Mouse (Mus musculus) C2C12 (cell line): ENCODE measurements at regions not wholly inside any gene's neighbourhood (a gene's known extent, or its start where the extent isn't known, plus 50 kb on each side); places are given as distances from the start of the nearest gene placed in this dataset.

Experiments used
- H3K27me3 ChIP-seq: one replicate; pipeline ENCODE4 v1.6.1; 2011; ENCODE audit not compliant: control insufficient read depth, insufficient read depth, insufficient read length
- H3K36me3 ChIP-seq: one replicate; pipeline ENCODE4 v1.6.1; 2011; ENCODE audit not compliant: control insufficient read depth, insufficient read depth
- H3K4me3 ChIP-seq: one replicate; pipeline ENCODE4 v1.5.1; 2011; ENCODE audit warnings: mild to moderate bottlenecking, control low read depth; ENCODE audit not compliant: poor library complexity, insufficient read depth, severe bottlenecking
- H3K79me2 ChIP-seq: one replicate; pipeline ENCODE4 v1.6.1; 2011; ENCODE audit not compliant: control insufficient read depth, insufficient read depth
- H3K79me3 ChIP-seq: one replicate; pipeline ENCODE4 v1.6.1; 2011; ENCODE audit warnings: low read depth, control low read depth
- H3ac ChIP-seq: one replicate; pipeline ENCODE3; 2011; ENCODE audit warnings: low read depth; ENCODE audit not compliant: control insufficient read depth, insufficient read length
- CEBPB ChIP-seq: IDR thresholded peaks from one replicate; pipeline ENCODE4 v1.6.1; 2011; ENCODE audit warnings: low read depth, mild to moderate bottlenecking, control low read depth, moderate library complexity
- CTCF ChIP-seq: IDR thresholded peaks from one replicate; pipeline ENCODE4 v1.5.1; 2011; ENCODE audit not compliant: control insufficient read depth, insufficient read depth, insufficient read length
- FOSL1 ChIP-seq: IDR thresholded peaks from one replicate; pipeline ENCODE4 v1.8.0; 2011; ENCODE audit warnings: mild to moderate bottlenecking, low read length; ENCODE audit not compliant: poor library complexity, insufficient read depth, severe bottlenecking
- MAX ChIP-seq: IDR thresholded peaks from one replicate; pipeline ENCODE4 v1.6.1; 2011; ENCODE audit warnings: mild to moderate bottlenecking, control low read depth
- MYOD1 ChIP-seq: IDR thresholded peaks from one replicate; pipeline ENCODE4 v1.6.1; 2011; ENCODE audit warnings: low read depth; ENCODE audit not compliant: control insufficient read depth, insufficient read length
- MYOG ChIP-seq: IDR thresholded peaks from one replicate; pipeline ENCODE4 v1.6.1; 2011; ENCODE audit not compliant: control insufficient read depth, insufficient read length; ENCODE audit errors: extremely low read depth
- USF1 ChIP-seq: IDR thresholded peaks from one replicate; pipeline ENCODE4 v1.6.1; 2011; ENCODE audit warnings: low read depth, mild to moderate bottlenecking, control low read depth, moderate library complexity

- Histone ChIP-seq H3ac (no peak overlapping the region), H3K27me3 (peaks cover 71% of the 10 kb centered on the region)
- no peak for TF ChIP-seq FOSL1
Observed at GRCm38 (mm10) chr19:44651605-44652004, 89.0 kb downstream of the Hif1an start.

GRCm38 (mm10) chr19:44655719-44656118 lies 93.1 kb downstream of the Hif1an start:
- Histone ChIP-seq H3K79me3 (no peaks in the 10 kb centered on the region), H3K79me2 (no peaks in the 10 kb centered on the region), H3K4me3 (no peak overlapping the region), H3ac (no peak overlapping the region), H3K27me3 (peaks cover 59% of the 10 kb centered on the region), H3K36me3 (no peaks in the 10 kb centered on the region)
- no peak for TF ChIP-seq CEBPB
- TF ChIP-seq CTCF, result no peak
- no peak for TF ChIP-seq MAX
- no peak for TF ChIP-seq FOSL1
- no peak for TF ChIP-seq MYOD1
- no peak for TF ChIP-seq MYOG
- TF ChIP-seq USF1, result no peak

More at GRCm38 (mm10) chr19:44651605-44652004, 89.0 kb downstream of the Hif1an start:
- H3K79me2 ChIP-seq, result no peaks in the 10 kb centered on the region
- no peak overlapping the region for H3K4me3 ChIP-seq
- H3K36me3 ChIP-seq, result no peaks in the 10 kb centered on the region
- no peaks in the 10 kb centered on the region for H3K79me3 ChIP-seq

GRCm38 (mm10) chr19:44659316-44659715 lies 96.5 kb upstream of the Pax2 start:
- H3K36me3 ChIP-seq, result no peaks in the 10 kb centered on the region
- H3K4me3 ChIP-seq, result no peak overlapping the region
- TF ChIP-seq CEBPB (no peak), MYOD1 (no peak), USF1 (no peak), CTCF (no peak), MYOG (no peak), MAX (no peak), FOSL1 (no peak)
- no peaks in the 10 kb centered on the region for H3K79me2 ChIP-seq
- no peaks in the 10 kb centered on the region for H3K79me3 ChIP-seq
- H3ac ChIP-seq, result no peak overlapping the region
- peaks cover 64% of the 10 kb centered on the region for H3K27me3 ChIP-seq

GRCm38 (mm10) chr19:44669535-44669958 lies 86.3 kb upstream of the Pax2 start:
- no peak overlapping the region for H3K4me3 ChIP-seq
- no peaks in the 10 kb centered on the region for H3K36me3 ChIP-seq
- H3ac ChIP-seq, result no peak overlapping the region
- TF ChIP-seq FOSL1 (no peak), CTCF (no peak), CEBPB (no peak), USF1 (no peak), MYOD1 (no peak), MYOG (no peak), MAX (no peak)
- H3K27me3 ChIP-seq, result peaks cover 90% of the 10 kb centered on the region
- no peaks in the 10 kb centered on the region for H3K79me3 ChIP-seq
- no peaks in the 10 kb centered on the region for H3K79me2 ChIP-seq

GRCm38 (mm10) chr19:44674621-44675245 lies 81.1 kb upstream of the Pax2 start:
- Histone ChIP-seq H3ac (no peak overlapping the region), H3K27me3 (peaks cover 73% of the 10 kb centered on the region), H3K4me3 (no peak overlapping the region), H3K79me2 (no peaks in the 10 kb centered on the region), H3K79me3 (no peaks in the 10 kb centered on the region), H3K36me3 (no peaks in the 10 kb centered on the region)
- TF ChIP-seq FOSL1, result no peak
- no peak for TF ChIP-seq MAX
- TF ChIP-seq MYOD1, result no peak

- no peak overlapping the region for H3K4me3 ChIP-seq
- TF ChIP-seq CEBPB, result no peak
- TF ChIP-seq FOSL1, result no peak
- no peak for TF ChIP-seq MAX
- TF ChIP-seq MYOG, result no peak
- no peak for TF ChIP-seq MYOD1
- TF ChIP-seq USF1, result no peak
- no peak for TF ChIP-seq CTCF
Observed at GRCm38 (mm10) chr19:44676555-44677120, 79.2 kb upstream of the Pax2 start.

More at GRCm38 (mm10) chr19:44676555-44677120, 79.2 kb upstream of the Pax2 start:
- Histone ChIP-seq H3K79me2 (no peaks in the 10 kb centered on the region), H3ac (no peak overlapping the region), H3K27me3 (peaks cover 57% of the 10 kb centered on the region), H3K36me3 (no peaks in the 10 kb centered on the region), H3K79me3 (no peaks in the 10 kb centered on the region)
